Mouse (Mus musculus): ENCODE data around the gene P2ry12. TPM values are rescaled to one million over a fixed set of nuclear protein-coding genes. Genes with fewer than 3 reads are reported as not detected.

P2ry12 gene
- polyA plus RNA-seq, 1 experiment from 2014 or later, result 3.8 TPM

DNA sequence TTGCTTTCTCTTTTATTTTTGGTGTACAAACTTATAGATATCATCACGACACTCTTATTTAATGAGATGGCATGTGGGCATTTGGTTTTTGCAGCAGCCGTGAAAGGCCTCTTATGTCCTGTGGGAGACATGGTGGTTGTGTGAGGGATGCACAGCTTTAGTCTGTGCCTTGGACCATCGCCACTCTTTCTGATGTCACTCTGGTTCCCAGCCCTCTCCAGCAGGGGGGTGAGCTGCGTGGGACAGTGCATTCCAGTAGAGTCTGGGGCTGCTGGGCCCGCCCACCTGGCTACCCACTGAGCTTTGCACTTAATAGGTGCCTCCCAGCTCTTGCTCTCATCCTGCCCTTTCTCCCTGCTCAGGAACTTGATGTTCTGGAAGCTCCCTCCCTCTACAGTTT, 81.5 kb downstream of the P2ry12 start:
- no peak for TF ChIP-seq CTCF (IDR thresholded peaks at IDR 0.05)
- TF ChIP-seq EP300 (IDR thresholded peaks at IDR 0.05), result no peak
- no peak for DNase-seq (ENCODE audit: low spot score)
- WGBS, result 57% methylated on average over 5 of the region's 5 CpGs

GRCm38 (mm10) chr3:59176871-59177270, 85.8 kb downstream of the P2ry12 start:
- H3K4me2 ChIP-seq (replicated peaks; ENCODE audit: low read depth, low read length), result no peak overlapping the region
- 65% methylated on average over 5 of the region's 5 CpGs for WGBS
- no peak for DNase-seq (ENCODE audit: low spot score)

More for the DNA sequence above, 81.5 kb downstream of the P2ry12 start:
- no peaks in the 10 kb centered on the region for H3K4me1 ChIP-seq (ENCODE audit: insufficient read depth, low read depth, low read length)
- H3K9me3 ChIP-seq (ENCODE audit: low read length), result no peaks in the 10 kb centered on the region
- no peak overlapping the region for H3K27ac ChIP-seq (ENCODE audit: low read length)
- H3K27me3 ChIP-seq (replicated peaks; ENCODE audit: insufficient read depth, low read length), result no peaks in the 10 kb centered on the region
- no peak overlapping the region for H3K4me3 ChIP-seq (ENCODE audit: low read depth, low read length)
- ATAC-seq, result peak; percentile 30; the same call in 1 of the 2 replicates
- H3K4me2 ChIP-seq (replicated peaks; ENCODE audit: low read depth, low read length), result no peak overlapping the region
- no peak overlapping the region for H3K9ac ChIP-seq (replicated peaks; ENCODE audit: low read depth)
- H3K36me3 ChIP-seq (ENCODE audit: insufficient read depth, low read length), result no peaks in the 10 kb centered on the region

DNA sequence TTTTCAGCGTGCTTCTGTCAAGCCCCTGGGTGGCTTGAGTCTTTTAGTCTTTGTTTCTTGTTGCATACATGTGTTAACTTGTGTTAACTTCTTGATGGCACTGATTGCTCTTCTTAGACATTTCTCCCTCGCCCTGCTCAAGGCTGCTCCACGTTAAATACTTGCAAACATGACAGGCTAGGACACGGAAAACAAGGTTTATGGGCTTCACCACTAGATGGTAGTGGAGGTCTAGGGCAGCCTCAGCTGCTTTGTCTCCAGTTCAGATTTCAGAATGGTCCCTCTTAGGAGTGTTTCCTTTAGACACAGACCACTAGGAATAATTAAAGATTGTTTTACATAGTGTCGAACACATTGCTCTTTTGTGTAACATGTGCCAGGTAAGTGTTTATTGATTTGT, 87.4 kb downstream of the P2ry12 start:
- ATAC-seq (peak; percentile 73), DNase-seq (ENCODE audit: low spot score) (peak; percentile 82)
- 20% methylated on average over 5 of the region's 5 CpGs for WGBS
- H3K4me3 ChIP-seq (ENCODE audit: low read depth, low read length), result no peak overlapping the region
- H3K9ac ChIP-seq (replicated peaks; ENCODE audit: low read depth), result no peak overlapping the region
- no peak overlapping the region for H3K4me2 ChIP-seq (replicated peaks; ENCODE audit: low read depth, low read length)
- TF ChIP-seq CTCF (IDR thresholded peaks at IDR 0.05), result peak; percentile 97
- no peak for TF ChIP-seq EP300 (IDR thresholded peaks at IDR 0.05)
- H3K27ac ChIP-seq (ENCODE audit: low read length), result no peak overlapping the region
- H3K36me3 ChIP-seq (ENCODE audit: insufficient read depth, low read length), result no peaks in the 10 kb centered on the region
- H3K4me1 ChIP-seq (ENCODE audit: insufficient read depth, low read depth, low read length), result no peaks in the 10 kb centered on the region
- H3K27me3 ChIP-seq (replicated peaks; ENCODE audit: insufficient read depth, low read length), result no peaks in the 10 kb centered on the region
- H3K9me3 ChIP-seq (ENCODE audit: low read length), result no peaks in the 10 kb centered on the region

More at GRCm38 (mm10) chr3:59176871-59177270, 85.8 kb downstream of the P2ry12 start:
- Histone ChIP-seq H3K27ac (ENCODE audit: low read length) (no peak overlapping the region), H3K4me1 (ENCODE audit: insufficient read depth, low read depth, low read length) (no peaks in the 10 kb centered on the region), H3K9ac (replicated peaks; ENCODE audit: low read depth) (no peak overlapping the region), H3K9me3 (ENCODE audit: low read length) (no peaks in the 10 kb centered on the region), H3K4me3 (ENCODE audit: low read depth, low read length) (no peak overlapping the region), H3K36me3 (ENCODE audit: insufficient read depth, low read length) (no peaks in the 10 kb centered on the region), H3K27me3 (replicated peaks; ENCODE audit: insufficient read depth, low read length) (no peaks in the 10 kb centered on the region)
- ATAC-seq, result no peak
- no peak for TF ChIP-seq EP300 (IDR thresholded peaks at IDR 0.05)
- TF ChIP-seq CTCF (IDR thresholded peaks at IDR 0.05), result no peak

- Histone ChIP-seq H3K27me3 (replicated peaks; ENCODE audit: insufficient read depth, low read length) (no peaks in the 10 kb centered on the region), H3K9ac (replicated peaks; ENCODE audit: low read depth) (no peak overlapping the region), H3K27ac (ENCODE audit: low read length) (no peak overlapping the region), H3K36me3 (ENCODE audit: insufficient read depth, low read length) (no peaks in the 10 kb centered on the region), H3K9me3 (ENCODE audit: low read length) (no peaks in the 10 kb centered on the region), H3K4me1 (ENCODE audit: insufficient read depth, low read depth, low read length) (no peaks in the 10 kb centered on the region), H3K4me2 (replicated peaks; ENCODE audit: low read depth, low read length) (no peak overlapping the region), H3K4me3 (ENCODE audit: low read depth, low read length) (no peak overlapping the region)
- WGBS, result 58% methylated on average over 6 of the region's 6 CpGs
- ATAC-seq, result no peak
- TF ChIP-seq CTCF (IDR thresholded peaks at IDR 0.05) (peak; percentile 28; the same call in 1 of the 2 replicates), EP300 (IDR thresholded peaks at IDR 0.05) (no peak)
- no peak for DNase-seq (ENCODE audit: low spot score)
Observed at GRCm38 (mm10) chr3:59174426-59175154, 88.1 kb downstream of the P2ry12 start.

DNA sequence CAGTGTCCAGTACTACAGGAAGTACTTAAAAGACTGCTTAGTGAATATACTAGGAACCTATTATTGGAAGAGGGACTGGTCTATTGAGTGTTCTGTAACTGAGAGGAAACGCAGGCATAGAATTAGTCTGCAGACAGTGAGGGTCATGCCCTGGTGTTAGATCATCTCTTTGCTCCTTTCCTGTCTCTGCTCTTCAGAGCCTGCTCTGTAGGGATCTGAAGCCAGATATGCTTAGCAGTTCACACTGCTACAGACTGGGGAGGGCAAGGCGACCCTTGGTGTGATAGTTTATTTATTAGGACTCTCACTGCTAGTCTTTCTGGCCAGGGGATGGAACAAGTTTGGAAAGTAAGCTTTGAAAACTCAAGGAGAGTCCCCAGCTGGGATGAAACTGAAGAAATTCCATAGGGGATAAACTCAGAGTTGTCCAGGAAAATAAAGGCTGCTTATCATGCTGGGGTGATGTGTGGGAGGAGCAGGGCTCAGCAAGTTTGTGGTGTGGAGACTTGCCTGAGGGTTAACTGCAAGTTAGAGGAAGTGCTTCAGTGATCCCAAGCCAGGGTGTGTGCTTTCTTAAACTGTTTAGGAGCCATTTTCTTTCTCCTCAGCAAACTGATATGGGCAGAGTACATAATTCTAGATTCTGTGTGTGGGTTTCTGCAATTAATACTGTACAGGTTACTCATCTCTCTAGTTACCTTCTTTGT, 92.6 kb downstream of the P2ry12 start:
- WGBS, result 39% methylated on average over 2 of the region's 2 CpGs
- DNase-seq (ENCODE audit: low spot score), result peak; percentile 31
- H3K4me1 ChIP-seq (ENCODE audit: insufficient read depth, low read depth, low read length), result no peaks in the 10 kb centered on the region
- H3K27me3 ChIP-seq (replicated peaks; ENCODE audit: insufficient read depth, low read length), result no peaks in the 10 kb centered on the region
- H3K27ac ChIP-seq (ENCODE audit: low read length), result no peak overlapping the region
- TF ChIP-seq EP300 (IDR thresholded peaks at IDR 0.05) (no peak), CTCF (IDR thresholded peaks at IDR 0.05) (no peak)
- H3K4me2 ChIP-seq (replicated peaks; ENCODE audit: low read depth, low read length), result no peak overlapping the region
- ATAC-seq, result peak; percentile 43; the same call in 1 of the 2 replicates
- no peak overlapping the region for H3K4me3 ChIP-seq (ENCODE audit: low read depth, low read length)
- no peak overlapping the region for H3K9ac ChIP-seq (replicated peaks; ENCODE audit: low read depth)
- no peaks in the 10 kb centered on the region for H3K9me3 ChIP-seq (ENCODE audit: low read length)
- no peaks in the 10 kb centered on the region for H3K36me3 ChIP-seq (ENCODE audit: insufficient read depth, low read length)

GRCm38 (mm10) chr3:59169215-59169614, 93.5 kb downstream of the P2ry12 start:
- DNase-seq (ENCODE audit: low spot score) (peak; percentile 9), ATAC-seq (peak; percentile 17; the same call in 1 of the 2 replicates)
- Histone ChIP-seq H3K36me3 (ENCODE audit: insufficient read depth, low read length) (no peaks in the 10 kb centered on the region), H3K27me3 (replicated peaks; ENCODE audit: insufficient read depth, low read length) (no peaks in the 10 kb centered on the region), H3K9ac (replicated peaks; ENCODE audit: low read depth) (no peak overlapping the region), H3K4me3 (ENCODE audit: low read depth, low read length) (no peak overlapping the region), H3K27ac (ENCODE audit: low read length) (no peak overlapping the region), H3K9me3 (ENCODE audit: low read length) (no peaks in the 10 kb centered on the region), H3K4me1 (ENCODE audit: insufficient read depth, low read depth, low read length) (no peaks in the 10 kb centered on the region), H3K4me2 (replicated peaks; ENCODE audit: low read depth, low read length) (no peak overlapping the region)
- 65% methylated on average over 4 of the region's 4 CpGs for WGBS
- TF ChIP-seq EP300 (IDR thresholded peaks at IDR 0.05) (no peak), CTCF (IDR thresholded peaks at IDR 0.05) (peak; percentile 37)
